Mouse (Mus musculus) B cell, adult 67 days (primary cell): ENCODE measurements around the gene Gm5678. TPM values are rescaled to one million over a fixed set of nuclear protein-coding genes. Genes with fewer than 3 reads are reported as not detected.

ENCODE experiments used
- total RNA-seq, 2 experiments: library from RNA; stranded (reverse); gene quantifications; 4 replicates each; pipeline ENCODE4 v1.2.4; 2023

Gm5678 gene
- total RNA-seq = under 1 TPM in 1 of 2 experiments, not detected in 1; 0.62 TPM

DNA sequence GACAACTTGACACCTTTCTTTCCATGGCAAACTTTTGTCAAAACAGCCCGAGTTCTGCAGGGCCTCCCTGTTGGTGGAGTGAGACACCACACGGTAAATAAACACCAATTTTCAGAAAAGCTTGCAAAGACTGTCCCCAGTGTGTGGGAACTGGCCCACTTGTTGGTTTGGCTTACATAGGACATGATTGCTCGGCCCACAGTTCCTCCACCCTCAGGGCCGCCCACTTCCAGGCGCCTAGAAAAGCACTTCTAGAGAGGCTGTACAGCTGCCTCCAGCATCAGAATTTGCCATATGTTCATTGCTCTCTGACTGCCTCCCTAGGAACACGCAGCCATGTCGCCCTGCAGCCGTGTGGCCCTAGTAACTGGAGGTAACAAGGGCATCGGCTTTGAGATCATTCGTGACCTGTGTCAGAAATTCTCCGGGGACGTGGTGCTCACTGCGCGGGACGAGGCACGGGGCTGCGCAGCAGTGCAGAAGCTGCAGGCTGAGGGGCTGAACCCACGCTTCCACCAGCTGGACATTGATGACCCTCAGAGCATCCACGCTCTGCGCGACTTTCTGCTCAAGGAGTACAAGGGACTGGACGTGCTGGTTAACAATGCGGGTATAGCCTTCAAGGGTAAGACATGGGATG lies at the start of gene Gm5678:
Gene Gm5678, plus strand, starts transcription at position 337 of the 640 bp plus-strand sequence.

DNA sequence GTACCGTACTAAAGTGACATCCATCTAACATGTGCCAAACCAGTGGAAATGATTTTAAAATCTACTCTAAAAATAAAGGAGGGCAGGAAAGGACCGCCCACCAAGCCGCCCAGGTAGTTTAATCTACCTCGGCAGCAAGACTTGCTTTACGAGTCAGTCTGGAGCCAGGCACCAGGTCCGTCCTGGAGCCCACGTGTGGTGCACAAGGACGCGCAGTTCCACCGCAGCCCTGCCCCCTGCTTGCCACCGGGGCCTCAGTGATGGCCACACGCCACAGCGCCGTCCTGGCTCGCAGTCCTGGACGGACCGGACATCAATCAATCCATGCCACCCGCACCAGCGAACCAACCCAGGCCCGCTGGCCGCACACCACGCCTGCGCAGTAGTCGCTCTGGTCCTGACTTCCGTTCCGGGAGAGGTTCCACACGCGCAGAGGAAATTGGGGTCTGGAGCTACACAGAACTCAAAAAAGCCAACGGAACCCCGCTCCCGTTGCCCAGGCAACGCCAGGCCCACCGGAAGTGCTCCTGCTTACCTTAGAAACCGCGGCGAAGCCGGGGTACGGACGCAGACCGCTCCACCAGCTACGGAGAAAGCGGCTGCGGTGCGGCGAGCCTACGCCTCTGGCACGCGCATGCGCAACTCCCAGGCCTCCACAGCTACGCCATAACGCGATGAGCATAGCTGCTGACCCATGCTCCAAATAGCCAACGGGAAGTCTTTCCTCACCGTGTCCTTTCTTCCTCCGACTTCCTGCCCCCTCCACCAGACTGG lies 24.3 kb upstream of the Gm5678 start, which contains the start of gene Setd4:
Gene Setd4, minus strand, starts transcription at position 625 of the 774 bp plus-strand sequence.

DNA sequence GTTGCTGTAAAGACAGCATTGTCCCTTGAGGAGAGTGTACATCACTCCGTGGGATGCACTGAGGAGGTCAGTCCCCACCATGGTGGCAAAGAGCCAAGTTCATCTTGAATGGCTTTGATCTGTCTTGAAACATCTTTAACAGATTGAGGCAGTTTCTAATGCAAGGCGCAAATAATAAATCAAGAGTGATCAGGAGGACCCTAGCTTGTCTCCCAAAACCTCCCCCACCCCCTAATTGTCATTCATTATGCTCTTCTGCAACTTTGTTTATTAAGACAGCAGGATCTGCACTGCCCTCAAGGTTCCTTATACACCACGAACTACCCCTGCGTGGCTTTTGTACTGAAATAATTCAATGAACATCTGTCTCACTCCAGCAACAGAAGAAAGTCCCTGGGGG lies 22.3 kb upstream of the Gm5678 start, which contains the start of gene Cbr1:
Gene Cbr1, plus strand, starts transcription at position 301 of the 400 bp plus-strand sequence.

Other genes with a start within 250 kb of the Gm5678 start
- gene Setd4, start 24.0 kb upstream of the Gm5678 start, total RNA-seq = 10 to 100 TPM; 12.7 to 20.1 TPM
- 10 to 100 TPM; 18.1 to 20.8 TPM for gene Cbr1, start 22.2 kb upstream of the Gm5678 start, total RNA-seq
- not detected for gene Cbr3, start 55.1 kb downstream of the Gm5678 start, total RNA-seq
- gene Dop1b, start 83.8 kb downstream of the Gm5678 start, total RNA-seq = 10 to 100 TPM; 52.5 to 53.7 TPM
- gene Morc3, start 204.0 kb downstream of the Gm5678 start, total RNA-seq = 100 to 1,000 TPM; 141 to 183 TPM